Mouse (Mus musculus) gastrocnemius, adult 2 months (tissue): Measurements from ENCODE around the gene Atp5g1. TPM values are rescaled to one million over a fixed set of nuclear protein-coding genes. Genes with fewer than 3 reads are reported as not detected.

Source experiments
- DNase-seq: peaks from one replicate; pipeline ENCODE4 v3.0.0; 2022
- H3K27ac ChIP-seq: fragments of 200-600 bp; 2 replicates; pipeline ENCODE4 v1.8.1; 2022; ENCODE audit warnings: mild to moderate bottlenecking
- H3K4me3 ChIP-seq: fragments of 200-600 bp; 2 replicates; pipeline ENCODE4 v1.8.1; 2022; ENCODE audit warnings: mild to moderate bottlenecking, moderate library complexity
- CTCF ChIP-seq: fragments of 200-600 bp; IDR thresholded peaks from 2 replicates; pipeline ENCODE4 v1.8.1; 2022; ENCODE audit warnings: antibody characterized with exemption, mild to moderate bottlenecking, moderate library complexity
- intact Hi-C: fragments of 180-260 bp; cut with DNase I; formaldehyde crosslinking; loops from one replicate; pipeline ENCODE4 v1.15.1; 2025
- total RNA-seq, 2 experiments: library from RNA; stranded (reverse); gene quantifications; 2 replicates each; pipeline ENCODE4 v1.2.3; 2021

The Atp5g1 gene
- total RNA-seq, 2 experiments from 2014 or later, result 1,178 to 1,786 TPM

- TF ChIP-seq CTCF, result no peak
- intact Hi-C loops, result loop anchor here (1.0 to 2.0 kb wide), 2 partner anchors 35 to 142 kb away; no protein-coding TSS in a partner anchor
- H3K27ac ChIP-seq, result peak overlapping the region; percentile 79
- H3K4me3 ChIP-seq, result peak overlapping the region; percentile 2; the same call in 1 of the 2 replicates
- DNase-seq, result peak; percentile 59
These were observed 17.3 kb upstream of the Atp5g1 start for GRCm38 (mm10) chr11:96092674-96093291.

GRCm38 (mm10) chr11:96091073-96091472 is 15.6 kb upstream of the Atp5g1 start:
- no peak for DNase-seq
- Histone ChIP-seq H3K27ac (no peak overlapping the region), H3K4me3 (no peak overlapping the region)
- intact Hi-C loops, result no loop called here
- TF ChIP-seq CTCF, result peak; percentile 42; the same call in 1 of the 2 replicates

GRCm38 (mm10) chr11:96087981-96088380 is 12.5 kb upstream of the Atp5g1 start:
- H3K4me3 ChIP-seq, result no peak overlapping the region
- no peak for DNase-seq
- intact Hi-C loops, result no loop called here
- no peak overlapping the region for H3K27ac ChIP-seq
- no peak for TF ChIP-seq CTCF

GRCm38 (mm10) chr11:96082682-96083081 is 7.2 kb upstream of the Atp5g1 start:
- intact Hi-C loops, result no loop called here
- peak; percentile 57 for DNase-seq
- TF ChIP-seq CTCF, result no peak
- Histone ChIP-seq H3K4me3 (no peak overlapping the region), H3K27ac (no peak overlapping the region)

GRCm38 (mm10) chr11:96080736-96081135 is 5.3 kb upstream of the Atp5g1 start:
- TF ChIP-seq CTCF, result no peak
- intact Hi-C loops, result no loop called here
- H3K27ac ChIP-seq, result no peak overlapping the region
- DNase-seq, result no peak
- no peak overlapping the region for H3K4me3 ChIP-seq

- Histone ChIP-seq H3K27ac (peak overlapping the region; percentile 95), H3K4me3 (peak overlapping the region; percentile 80)
- intact Hi-C loops, result loop anchor here (10.0 kb wide), 1 partner anchor 412 kb away; the partner anchor contains the start of gene Phb
- TF ChIP-seq CTCF, result no peak
- DNase-seq, result no peak
These were observed 993 bp upstream of the Atp5g1 start for GRCm38 (mm10) chr11:96076221-96077105.

GRCm38 (mm10) chr11:96075177-96075508 is 327 bp downstream of the Atp5g1 start:
- no peak for TF ChIP-seq CTCF
- peak; percentile 52 for DNase-seq
- peak overlapping the region; percentile 98 for H3K27ac ChIP-seq
- intact Hi-C loops, result loop anchor here (10.0 kb wide), 1 partner anchor 410 kb away; the partner anchor contains the start of gene Phb
- peak overlapping the region; percentile 95 for H3K4me3 ChIP-seq

GRCm38 (mm10) chr11:96074351-96075176 is 906 bp downstream of the Atp5g1 start:
- intact Hi-C loops, result loop anchor here (1.0 to 10.0 kb wide), 2 partner anchors 8 to 410 kb away; partner anchors contain the start of gene Phb
- no peak for TF ChIP-seq CTCF
- Histone ChIP-seq H3K4me3 (peak overlapping the region; percentile 95), H3K27ac (peak overlapping the region; percentile 98)
- DNase-seq, result peak; percentile 31

- H3K4me3 ChIP-seq, result peak overlapping the region; percentile 95
- TF ChIP-seq CTCF, result no peak
- peak overlapping the region; percentile 98 for H3K27ac ChIP-seq
- intact Hi-C loops, result loop anchor here (10.0 kb wide), 1 partner anchor 409 kb away; the partner anchor contains the start of gene Phb
- DNase-seq, result peak; percentile 30
These were observed 2.0 kb downstream of the Atp5g1 start for GRCm38 (mm10) chr11:96073295-96073993.

- TF ChIP-seq CTCF, result no peak
- intact Hi-C loops, result loop anchor here (10.0 kb wide), 1 partner anchor 406 kb away; the partner anchor contains the start of gene Phb
- Histone ChIP-seq H3K4me3 (no peak overlapping the region), H3K27ac (no peak overlapping the region)
- no peak for DNase-seq
These were observed 4.5 kb downstream of the Atp5g1 start for GRCm38 (mm10) chr11:96071013-96071412.

GRCm38 (mm10) chr11:96070353-96070752 is 5.1 kb downstream of the Atp5g1 start:
- no peak for DNase-seq
- Histone ChIP-seq H3K4me3 (no peak overlapping the region), H3K27ac (no peak overlapping the region)
- intact Hi-C loops, result loop anchor here (10.0 kb wide), 1 partner anchor 406 kb away; the partner anchor contains the start of gene Phb
- no peak for TF ChIP-seq CTCF

GRCm38 (mm10) chr11:96068231-96068630 is 7.2 kb downstream of the Atp5g1 start:
- no peak for TF ChIP-seq CTCF
- no peak overlapping the region for H3K4me3 ChIP-seq
- intact Hi-C loops, result loop anchor here (10.0 kb wide), 1 partner anchor 203 kb away; no protein-coding TSS in a partner anchor
- DNase-seq, result peak; percentile 26
- H3K27ac ChIP-seq, result no peak overlapping the region
